15 mouse cellular contexts compared by ENCODE assay signal in the genomic region with DNA sequence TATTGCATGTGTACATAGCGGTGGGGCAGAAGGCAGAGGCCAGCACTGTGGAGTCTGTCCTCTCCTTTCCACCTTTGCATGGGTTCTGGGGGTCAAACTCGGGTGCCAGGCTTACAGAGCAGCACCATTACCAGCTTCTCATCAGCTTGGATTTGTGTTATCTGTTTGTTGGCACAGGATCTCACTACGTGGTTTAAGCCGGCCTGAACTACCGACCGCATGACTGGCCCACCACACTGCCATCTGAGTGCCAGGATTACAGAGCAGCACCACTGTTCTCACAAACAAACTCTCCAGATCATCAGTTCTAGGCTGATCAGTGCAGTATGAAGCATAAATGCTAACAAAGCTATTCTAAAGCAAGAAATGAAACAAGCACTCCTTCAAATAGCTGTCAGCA.
"Had no signal": no experiment of that assay in that cellular context is flagged by ENCODE, and none has a peak within 500 bp of the region (broad histone marks: within the 10 kb centered on the region; RNA-seq: fewer than 3 reads in every experiment).

No protein-coding gene starts in this region.

- H3K4me3 ChIP-seq: limb, embryonic 13.5 days; midbrain, embryonic 15.5 days; neural tube, embryonic 13.5 days had no signal

- DNase-seq: kidney, adult 8-10 months; kidney, postnatal 4 days; left cerebral cortex, postnatal 4 days; lung, adult 18-20 months; lung, postnatal 36 days; retina, postnatal 1 day; right cerebral cortex, postnatal 14 days; thymus, postnatal 36 days had no signal

- H3K9ac ChIP-seq: limb, embryonic 13.5 days; midbrain, embryonic 15.5 days; neural tube, embryonic 13.5 days had no signal

- H3K4me2 ChIP-seq: limb, embryonic 13.5 days; liver, embryonic 11.5 days; midbrain, embryonic 11.5 days; midbrain, embryonic 15.5 days; neural tube, embryonic 13.5 days had no signal

- ATAC-seq: intestine, postnatal 0 days; lung, postnatal 0 days; midbrain, embryonic 15.5 days had no signal

- H3K27me3 ChIP-seq: limb, embryonic 13.5 days; midbrain, embryonic 15.5 days; neural tube, embryonic 13.5 days had no signal

- H3K27ac ChIP-seq: limb, embryonic 13.5 days; midbrain, embryonic 15.5 days; neural tube, embryonic 13.5 days had no signal

- H3K9me3 ChIP-seq: limb, embryonic 13.5 days; midbrain, embryonic 15.5 days; neural tube, embryonic 13.5 days had no signal

- H3K4me1 ChIP-seq: limb, embryonic 13.5 days; midbrain, embryonic 15.5 days; neural tube, embryonic 13.5 days had no signal
